Mouse (Mus musculus): ENCODE measurements around the gene Gm49361.
"Not testable (repeated sequence)": the region's sequence is repeated elsewhere in the genome, so short reads cannot be mapped to it uniquely, and the experiment has no call there.

GRCm38 (mm10) chr14:57751006-57751405 lies 5.1 kb upstream of the Gm49361 start:
- not testable (repeated sequence) for TF ChIP-seq CTCF (IDR thresholded peaks at IDR 0.05; ENCODE audit: control insufficient read depth, insufficient read depth, low read length); POLR2A (IDR thresholded peaks at IDR 0.05; ENCODE audit: borderline replicate concordance, control insufficient read depth, low read depth, low read length)
